Mouse (Mus musculus): ENCODE measurements at regions not wholly inside any gene's neighbourhood (a gene's known extent, or its start where the extent isn't known, plus 50 kb on each side); places are given as distances from the start of the nearest gene placed in this dataset.

GRCm38 (mm10) chr5:129263118-129263517 lies 166.6 kb downstream of the Adgrd1 start:
- TF ChIP-seq CTCF (IDR thresholded peaks at IDR 0.05; ENCODE audit: control insufficient read depth, insufficient read depth, insufficient read length) (no peak), MAX (IDR thresholded peaks at IDR 0.05) (no peak), USF1 (IDR thresholded peaks at IDR 0.05; ENCODE audit: low read depth) (no peak), CEBPB (IDR thresholded peaks at IDR 0.05; ENCODE audit: low read depth) (no peak), MYOD1 (IDR thresholded peaks at IDR 0.05; ENCODE audit: control insufficient read depth, insufficient read length, low read depth) (no peak), FOSL1 (IDR thresholded peaks at IDR 0.05; ENCODE audit: insufficient read depth, low read length, poor library complexity, severe bottlenecking) (no peak), MYOG (IDR thresholded peaks at IDR 0.05; ENCODE audit: control insufficient read depth, extremely low read depth, insufficient read length) (no peak)

Data from C2C12 (cell line).